Mouse (Mus musculus): Measurements from ENCODE around the gene Cntnap1. TPM values are rescaled to one million over a fixed set of nuclear protein-coding genes. Genes with fewer than 3 reads are reported as not detected.

Gene Cntnap1
- polyA plus RNA-seq, 1 experiment, result 151 TPM

DNA sequence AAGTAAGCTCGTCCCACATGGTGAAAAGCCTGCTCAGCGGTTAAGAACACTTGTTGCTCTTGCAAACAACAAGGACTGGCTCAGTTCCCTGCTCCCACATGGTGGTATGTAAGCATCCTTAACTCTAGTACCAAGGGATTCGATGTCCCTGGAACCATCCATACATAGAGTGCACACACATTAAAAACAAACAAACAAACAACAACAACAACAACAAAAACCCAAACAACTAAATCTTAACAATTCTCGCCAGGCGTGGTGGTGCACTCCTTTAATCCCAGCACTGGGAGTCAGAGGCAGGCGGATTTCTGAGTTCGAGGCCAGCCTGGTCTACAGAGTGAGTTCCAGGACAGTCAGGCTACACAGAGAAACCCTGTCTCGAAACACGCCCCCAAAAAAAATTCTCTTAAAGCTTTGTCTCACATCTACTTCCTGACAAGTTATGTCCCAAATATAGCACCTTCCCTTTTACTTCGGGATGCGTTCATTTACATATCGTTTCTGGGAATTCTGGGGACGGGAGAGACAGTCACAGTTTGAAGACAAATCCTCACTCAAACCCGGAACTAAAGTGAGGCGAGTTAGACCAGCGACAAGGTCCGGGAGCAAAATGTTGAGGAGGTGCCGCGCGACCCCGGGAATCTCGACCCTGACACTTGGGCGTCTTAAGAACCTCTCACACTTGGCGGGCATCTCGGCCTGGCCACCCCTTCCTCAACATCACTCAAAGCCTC lies 55.2 kb downstream of the Cntnap1 start:
- no peak for TF ChIP-seq CTCF (IDR thresholded peaks at IDR 0.05; ENCODE audit: borderline replicate concordance, insufficient read depth, low read depth, low read length)
- TF ChIP-seq POLR2A (IDR thresholded peaks at IDR 0.05; ENCODE audit: borderline replicate concordance, insufficient read depth, low read length), result no peak
- peak overlapping the region; percentile 86 for H3K4me3 ChIP-seq (replicated peaks; ENCODE audit: insufficient read depth, low read depth, low read length)
- 12% methylated on average over 25 of the region's 25 CpGs for WGBS
- H3K4me1 ChIP-seq (ENCODE audit: control insufficient read depth, insufficient read depth, low read length), result no peaks in the 10 kb centered on the region
- no peak for DNase-seq
- no peaks in the 10 kb centered on the region for H3K27me3 ChIP-seq (ENCODE audit: control insufficient read depth, insufficient read depth, low read length)
- no peak overlapping the region for H3K27ac ChIP-seq (ENCODE audit: insufficient read depth, low read length)

- Histone ChIP-seq H3K27me3 (ENCODE audit: control insufficient read depth, insufficient read depth, low read length) (no peaks in the 10 kb centered on the region), H3K27ac (ENCODE audit: insufficient read depth, low read length) (0 out of 2 replicates have a peak within 1 kb of the TSS, but pooled peaks have one; percentile 49), H3K4me3 (replicated peaks; ENCODE audit: insufficient read depth, low read depth, low read length) (peak within 1 kb of the TSS; percentile 86), H3K4me1 (ENCODE audit: control insufficient read depth, insufficient read depth, low read length) (no peaks in the 10 kb centered on the region)
- WGBS, result 1% methylated on average over 55 of the region's 56 CpGs
- TF ChIP-seq POLR2A (IDR thresholded peaks at IDR 0.05; ENCODE audit: borderline replicate concordance, insufficient read depth, low read length), result peak; percentile 89
- TF ChIP-seq CTCF (IDR thresholded peaks at IDR 0.05; ENCODE audit: borderline replicate concordance, insufficient read depth, low read depth, low read length), result peak; percentile 30; the same call in 1 of the 2 replicates
- peak; percentile 94 to 97 for DNase-seq
Measured at GRCm38 (mm10) chr11:101226065-101226701, 55.9 kb downstream of the Cntnap1 start, which contains the start of gene Ezh1. TSS of gene Ezh1 (minus strand) at chr11:101226463.

DNA sequence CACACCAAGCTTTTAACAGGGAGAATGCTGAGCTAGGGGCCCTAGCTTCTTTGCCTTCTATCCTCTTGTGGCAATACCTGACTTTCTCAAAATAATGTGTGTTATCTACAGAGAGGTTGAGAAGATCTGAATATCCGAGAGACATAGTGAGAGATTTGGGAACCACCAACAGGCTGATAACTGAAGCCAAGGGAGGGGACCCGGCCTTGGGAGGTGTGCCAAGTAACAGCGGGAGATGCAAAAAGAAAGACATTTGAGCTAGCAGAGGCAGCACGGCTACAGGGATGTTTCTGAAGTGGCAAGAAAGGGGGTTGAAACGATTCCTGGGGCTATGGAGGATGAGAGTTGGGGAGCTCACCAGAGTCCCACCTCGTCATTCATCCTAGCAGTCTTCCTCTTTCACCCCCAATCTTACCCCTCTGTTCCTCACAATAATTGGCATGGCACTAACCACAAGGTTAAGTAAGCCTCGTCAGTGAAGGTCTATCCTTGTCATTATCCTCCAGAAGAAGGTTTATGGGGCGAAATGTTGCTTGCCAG lies 59.1 kb downstream of the Cntnap1 start:
- TF ChIP-seq CTCF (IDR thresholded peaks at IDR 0.05; ENCODE audit: borderline replicate concordance, insufficient read depth, low read depth, low read length), result no peak
- TF ChIP-seq POLR2A (IDR thresholded peaks at IDR 0.05; ENCODE audit: borderline replicate concordance, insufficient read depth, low read length), result no peak
- Histone ChIP-seq H3K27ac (ENCODE audit: insufficient read depth, low read length) (peak overlapping the region; percentile 65; the same call in 1 of the 2 replicates), H3K27me3 (ENCODE audit: control insufficient read depth, insufficient read depth, low read length) (no peaks in the 10 kb centered on the region), H3K4me1 (ENCODE audit: control insufficient read depth, insufficient read depth, low read length) (0 out of 2 replicates have a peak, but pooled peaks cover 2% of the 10 kb centered on the region), H3K4me3 (replicated peaks; ENCODE audit: insufficient read depth, low read depth, low read length) (no peak overlapping the region)
- WGBS, result 14% methylated on average over 8 of the region's 8 CpGs
- no peak for DNase-seq

DNA sequence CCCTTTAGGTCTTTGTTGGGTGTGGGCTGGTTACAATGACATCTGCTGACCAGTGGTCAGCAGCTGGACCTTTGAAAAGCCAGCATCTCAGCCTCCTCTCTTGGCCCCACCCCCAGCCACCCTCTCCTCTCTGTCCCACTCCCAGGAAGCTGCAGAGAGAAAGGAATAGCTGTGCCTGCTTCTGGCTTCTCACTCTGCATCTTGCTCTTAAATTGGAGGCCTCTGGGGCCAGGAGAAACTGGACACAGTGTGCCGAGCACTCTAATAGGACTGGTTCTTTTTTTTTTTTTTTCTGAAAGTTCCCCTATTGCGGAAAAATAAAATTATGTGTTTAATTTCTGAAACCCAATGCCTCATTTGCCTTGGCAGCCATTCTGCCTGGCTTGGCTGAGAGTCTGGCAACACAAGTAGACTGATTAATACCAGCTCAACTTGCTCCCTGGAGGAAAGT lies 59.8 kb downstream of the Cntnap1 start:
- Histone ChIP-seq H3K27ac (ENCODE audit: insufficient read depth, low read length) (peak overlapping the region; percentile 65; the same call in 1 of the 2 replicates), H3K4me1 (ENCODE audit: control insufficient read depth, insufficient read depth, low read length) (0 out of 2 replicates have a peak, but pooled peaks cover 2% of the 10 kb centered on the region), H3K4me3 (replicated peaks; ENCODE audit: insufficient read depth, low read depth, low read length) (no peak overlapping the region), H3K27me3 (ENCODE audit: control insufficient read depth, insufficient read depth, low read length) (no peaks in the 10 kb centered on the region)
- TF ChIP-seq CTCF (IDR thresholded peaks at IDR 0.05; ENCODE audit: borderline replicate concordance, insufficient read depth, low read depth, low read length) (no peak), POLR2A (IDR thresholded peaks at IDR 0.05; ENCODE audit: borderline replicate concordance, insufficient read depth, low read length) (no peak)
- DNase-seq, result peak in 1 of 2 experiments; percentile 20
- 13% methylated on average over 2 of the region's 2 CpGs for WGBS

- peak overlapping the region; percentile 80; the same call in 1 of the 2 replicates for H3K27ac ChIP-seq (ENCODE audit: insufficient read depth, low read length)
- DNase-seq, result no peak
- 30% methylated on average over 5 of the region's 5 CpGs for WGBS
- no peak overlapping the region for H3K4me3 ChIP-seq (replicated peaks; ENCODE audit: insufficient read depth, low read depth, low read length)
- TF ChIP-seq CTCF (IDR thresholded peaks at IDR 0.05; ENCODE audit: borderline replicate concordance, insufficient read depth, low read depth, low read length) (no peak), POLR2A (IDR thresholded peaks at IDR 0.05; ENCODE audit: borderline replicate concordance, insufficient read depth, low read length) (no peak)
- no peaks in the 10 kb centered on the region for H3K27me3 ChIP-seq (ENCODE audit: control insufficient read depth, insufficient read depth, low read length)
- 0 out of 2 replicates have a peak, but pooled peaks cover 2% of the 10 kb centered on the region for H3K4me1 ChIP-seq (ENCODE audit: control insufficient read depth, insufficient read depth, low read length)
Measured at GRCm38 (mm10) chr11:101230526-101230925, 60.2 kb downstream of the Cntnap1 start.

DNA sequence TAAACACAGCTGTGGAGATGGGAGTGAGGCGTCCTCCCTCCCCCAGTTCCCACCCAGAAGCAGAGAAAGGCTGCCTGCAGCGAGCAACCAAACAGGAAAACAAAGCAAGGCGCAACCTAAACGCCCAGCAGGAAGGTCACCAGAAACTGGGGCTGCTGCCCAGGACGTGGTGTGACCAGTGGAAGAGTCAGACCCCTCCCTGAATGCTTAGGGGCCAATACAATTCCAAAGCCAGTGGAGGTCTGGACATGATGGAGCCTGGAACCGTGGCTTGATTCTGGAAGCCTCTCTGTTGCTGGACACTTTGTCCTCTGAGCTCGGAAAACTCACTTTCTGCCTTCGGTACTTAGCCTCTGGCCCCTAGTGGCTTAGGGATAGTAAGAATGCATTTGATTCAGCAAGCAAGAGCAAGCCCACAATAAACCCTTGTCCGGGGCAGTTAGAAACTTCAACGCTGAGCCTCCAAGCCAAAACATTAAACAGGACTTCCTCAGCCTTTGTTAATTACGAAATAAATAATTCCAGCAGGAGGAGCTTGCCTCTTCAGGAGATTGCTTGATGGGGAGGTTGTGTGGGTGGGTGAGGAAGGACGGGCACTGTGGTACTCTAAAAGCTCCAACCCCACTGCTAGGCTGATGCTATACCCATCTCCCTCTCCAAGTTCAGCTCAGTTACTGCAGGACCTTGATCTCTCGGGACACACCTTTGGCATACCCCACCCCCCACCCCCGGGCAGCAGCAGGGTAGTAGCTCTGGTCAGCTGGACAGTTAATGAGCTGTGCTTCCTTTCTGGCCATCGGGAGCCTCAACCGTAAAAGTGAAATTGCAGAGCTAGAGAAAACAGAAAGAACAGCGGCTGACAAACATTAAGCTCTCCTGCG lies 60.9 kb downstream of the Cntnap1 start:
- Histone ChIP-seq H3K27ac (ENCODE audit: insufficient read depth, low read length) (peak overlapping the region; percentile 80; the same call in 1 of the 2 replicates), H3K4me3 (replicated peaks; ENCODE audit: insufficient read depth, low read depth, low read length) (no peak overlapping the region), H3K27me3 (ENCODE audit: control insufficient read depth, insufficient read depth, low read length) (no peaks in the 10 kb centered on the region), H3K4me1 (ENCODE audit: control insufficient read depth, insufficient read depth, low read length) (0 out of 2 replicates have a peak, but pooled peaks cover 2% of the 10 kb centered on the region)
- 13% methylated on average over 18 of the region's 18 CpGs for WGBS
- DNase-seq, result peak in 1 of 2 experiments; percentile 29
- TF ChIP-seq POLR2A (IDR thresholded peaks at IDR 0.05; ENCODE audit: borderline replicate concordance, insufficient read depth, low read length) (no peak), CTCF (IDR thresholded peaks at IDR 0.05; ENCODE audit: borderline replicate concordance, insufficient read depth, low read depth, low read length) (no peak)

All from cerebellum, adult 2 months (tissue).